Mouse (Mus musculus) thymus, adult 2 months (tissue): ENCODE measurements at regions not wholly inside any gene's neighbourhood (a gene's known extent, or its start where the extent isn't known, plus 50 kb on each side); places are given as distances from the start of the nearest gene placed in this dataset.

Experiments used
- DNase-seq: peaks from one replicate; pipeline ENCODE4 v3.0.0; 2021
- H3K27ac ChIP-seq: fragments of 200-500 bp; 2 replicates; pipeline ENCODE4 v1.5.1; 2012; ENCODE audit warnings: low read length, control low read depth; ENCODE audit not compliant: control insufficient read depth, insufficient read depth
- H3K27me3 ChIP-seq: fragments of 200-500 bp; 2 replicates; pipeline ENCODE4 v1.6.1; 2012; ENCODE audit warnings: mild to moderate bottlenecking, low read length, moderate library complexity, mixed read lengths; ENCODE audit not compliant: control insufficient read depth, insufficient read depth
- H3K36me3 ChIP-seq: fragments of 200-500 bp; 2 replicates; pipeline ENCODE4 v1.6.1; 2012; ENCODE audit warnings: mild to moderate bottlenecking, low read length, moderate library complexity; ENCODE audit not compliant: control insufficient read depth, insufficient read depth
- H3K4me1 ChIP-seq: fragments of 200-500 bp; replicated peaks from 2 replicates; pipeline ENCODE4 v1.6.1; 2012; ENCODE audit warnings: low read length; ENCODE audit not compliant: control insufficient read depth, insufficient read depth
- H3K4me3 ChIP-seq: fragments of 200-500 bp; 2 replicates; pipeline ENCODE4 v1.5.1; 2012; ENCODE audit warnings: mild to moderate bottlenecking, low read length, control low read depth, moderate library complexity; ENCODE audit not compliant: control insufficient read depth, insufficient read depth
- CTCF ChIP-seq: fragments of 200-500 bp; IDR thresholded peaks from 2 replicates; pipeline ENCODE4 v1.5.1; 2012; ENCODE audit warnings: mild to moderate bottlenecking, control low read depth, low read length, moderate library complexity, borderline replicate concordance; ENCODE audit not compliant: control insufficient read depth, poor library complexity, insufficient read depth; ENCODE audit errors: extremely low read depth
- POLR2A ChIP-seq: fragments of 200-500 bp; IDR thresholded peaks from 2 replicates; pipeline ENCODE4 v1.6.1; 2012; ENCODE audit warnings: mild to moderate bottlenecking, low read length, control low read depth, moderate library complexity; ENCODE audit not compliant: control insufficient read depth, poor library complexity, insufficient read depth; ENCODE audit errors: extremely low read depth
- WGBS: fragments of 180-500 bp; shearing (Covaris S2); methylation state at CpG from one replicate; pipeline ENCODE4 v1.1.7; 2018; 5-methylcytosine and 5-hydroxymethylcytosine counted together

DNA sequence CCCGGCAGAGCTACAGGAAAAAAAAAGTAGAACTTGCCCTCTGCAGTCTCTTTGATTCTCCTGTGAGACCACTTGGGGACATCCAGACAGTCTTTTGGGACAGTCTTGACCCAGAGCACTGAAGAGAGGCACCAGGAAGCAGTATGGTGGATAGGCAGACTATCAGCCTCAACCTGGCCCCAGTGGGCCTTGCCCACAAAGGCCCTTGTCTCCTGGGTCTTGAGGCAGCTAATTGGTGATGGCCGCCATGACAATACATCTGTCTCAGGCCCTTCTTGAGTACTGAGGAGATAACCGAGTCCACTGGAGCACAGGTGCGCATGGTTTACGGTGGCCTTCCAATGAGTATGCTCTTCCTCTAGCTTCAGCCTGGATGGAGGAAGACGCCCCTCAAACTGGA lies 170.6 kb upstream of the Rpl34 start:
- Histone ChIP-seq H3K27me3 (no peaks in the 10 kb centered on the region), H3K36me3 (no peaks in the 10 kb centered on the region), H3K4me3 (peak overlapping the region; percentile 14; the same call in 1 of the 2 replicates), H3K4me1 (peaks cover 63% of the 10 kb centered on the region), H3K27ac (peak overlapping the region; percentile 73)
- DNase-seq, result no peak
- 75% methylated on average over 6 of the region's 6 CpGs for WGBS
- no peak for TF ChIP-seq POLR2A
- no peak for TF ChIP-seq CTCF

DNA sequence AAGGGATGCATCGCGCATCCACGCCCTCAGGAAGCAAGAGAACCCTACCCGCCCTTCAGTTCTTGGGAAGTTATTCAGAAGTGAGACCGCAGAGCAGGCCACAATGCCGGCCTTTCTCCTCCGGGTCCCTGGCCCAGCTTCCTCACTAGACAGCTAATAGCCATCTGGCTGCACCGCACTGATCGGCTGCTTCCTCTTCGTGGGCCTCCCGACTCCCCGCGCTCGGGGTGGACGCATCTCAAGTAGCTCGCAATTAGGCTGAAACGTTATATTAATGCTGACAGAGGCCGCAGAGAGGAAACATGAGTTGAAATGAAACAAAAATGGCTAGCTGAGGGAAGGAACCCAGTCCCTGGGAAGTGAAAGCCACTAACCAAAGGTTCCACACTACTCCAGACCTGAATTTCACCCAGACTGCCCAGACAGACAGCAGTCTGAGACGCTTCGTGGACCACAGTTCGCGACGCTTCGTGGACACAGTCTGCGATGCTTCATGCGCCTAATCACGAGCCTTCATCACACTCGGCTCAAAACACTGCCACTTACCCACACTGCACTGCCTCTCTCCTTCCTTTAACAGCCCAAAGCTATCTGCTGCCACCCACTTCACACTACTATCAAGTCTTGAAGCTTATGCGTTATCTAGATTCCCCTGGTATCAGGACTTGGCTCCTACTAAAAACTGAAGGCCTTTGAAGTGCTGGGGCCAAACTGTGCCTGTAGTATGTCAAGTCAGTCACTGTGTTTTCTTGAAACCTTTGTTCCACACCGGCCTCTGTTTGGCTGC lies 170.0 kb upstream of the Rpl34 start:
- peak overlapping the region; percentile 30 for H3K4me3 ChIP-seq
- H3K27ac ChIP-seq, result peak overlapping the region; percentile 73
- DNase-seq, result peak; percentile 38
- 25% methylated on average over 30 of the region's 30 CpGs for WGBS
- H3K4me1 ChIP-seq, result peaks cover 63% of the 10 kb centered on the region
- no peaks in the 10 kb centered on the region for H3K36me3 ChIP-seq
- no peak for TF ChIP-seq CTCF
- no peak for TF ChIP-seq POLR2A
- H3K27me3 ChIP-seq, result no peaks in the 10 kb centered on the region

DNA sequence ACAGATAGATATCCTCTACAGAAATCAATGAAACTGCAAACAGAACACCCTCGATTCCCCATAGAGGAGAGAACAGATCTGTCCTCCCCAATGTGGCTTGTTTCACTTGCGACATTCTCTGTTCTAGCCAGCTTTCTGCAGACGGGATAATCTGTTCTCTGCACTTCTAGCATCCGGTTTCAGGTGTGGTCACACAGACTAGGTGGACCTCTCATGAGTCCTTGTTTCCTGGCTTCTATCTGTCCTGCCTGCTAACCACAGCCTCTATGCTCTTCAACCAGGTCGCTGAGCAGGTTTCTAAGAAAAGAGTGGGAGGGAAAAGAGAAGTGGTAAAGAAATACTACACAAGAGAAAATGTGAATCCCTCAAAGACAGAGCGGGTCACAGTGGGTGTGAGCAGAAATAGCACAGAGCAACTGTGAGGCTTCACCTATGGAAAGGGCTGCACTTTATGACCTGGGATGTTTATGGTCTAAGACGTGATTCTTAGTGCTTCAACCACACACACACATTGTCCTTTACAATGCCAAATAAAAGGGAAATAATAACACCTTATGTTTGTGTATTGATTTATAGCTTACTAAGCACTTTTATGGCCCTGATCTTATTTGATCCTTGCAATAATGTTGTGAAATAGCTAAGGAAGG lies 164.1 kb upstream of the Rpl34 start:
- peaks cover 34% of the 10 kb centered on the region for H3K4me1 ChIP-seq
- WGBS, result 33% methylated on average over 7 of the region's 7 CpGs
- H3K36me3 ChIP-seq, result no peaks in the 10 kb centered on the region
- no peak for DNase-seq
- TF ChIP-seq CTCF (no peak), POLR2A (no peak)
- no peaks in the 10 kb centered on the region for H3K27me3 ChIP-seq
- H3K27ac ChIP-seq, result no peak overlapping the region
- no peak overlapping the region for H3K4me3 ChIP-seq

- Histone ChIP-seq H3K4me3 (no peak overlapping the region), H3K27me3 (no peaks in the 10 kb centered on the region), H3K36me3 (no peaks in the 10 kb centered on the region), H3K4me1 (peaks cover 24% of the 10 kb centered on the region), H3K27ac (no peak overlapping the region)
- TF ChIP-seq CTCF (no peak), POLR2A (no peak)
- 90% methylated on average over 4 of the region's 4 CpGs for WGBS
- peak; percentile 47 for DNase-seq
Observed at GRCm38 (mm10) chr3:130891310-130891709, 161.1 kb upstream of the Rpl34 start.

- no peaks in the 10 kb centered on the region for H3K36me3 ChIP-seq
- WGBS, result 67% methylated on average over 1 of the region's 1 CpGs
- DNase-seq, result peak; percentile 52
Observed at GRCm38 (mm10) chr3:130888587-130888986, 158.4 kb upstream of the Rpl34 start.

GRCm38 (mm10) chr3:130887540-130888312 lies 157.5 kb upstream of the Rpl34 start:
- H3K4me1 ChIP-seq, result peaks cover 17% of the 10 kb centered on the region
- H3K4me3 ChIP-seq, result no peak overlapping the region
- TF ChIP-seq POLR2A (no peak), CTCF (no peak)
- WGBS, result 93% methylated on average over 3 of the region's 3 CpGs
- H3K36me3 ChIP-seq, result no peaks in the 10 kb centered on the region
- H3K27me3 ChIP-seq, result no peaks in the 10 kb centered on the region
- no peak overlapping the region for H3K27ac ChIP-seq
- peak; percentile 55 for DNase-seq

More at GRCm38 (mm10) chr3:130888587-130888986, 158.4 kb upstream of the Rpl34 start:
- no peaks in the 10 kb centered on the region for H3K27me3 ChIP-seq
- H3K4me1 ChIP-seq, result peaks cover 18% of the 10 kb centered on the region
- no peak overlapping the region for H3K27ac ChIP-seq
- TF ChIP-seq POLR2A (no peak), CTCF (no peak)
- H3K4me3 ChIP-seq, result no peak overlapping the region
